Mouse (Mus musculus) heart, embryonic 15.5 days (tissue): ENCODE results near the gene Atxn2l. TPM values are rescaled to one million over a fixed set of nuclear protein-coding genes. Genes with fewer than 3 reads are reported as not detected.

ENCODE experiments used
- ATAC-seq: fragments of 200-750 bp; cut with Nextera tagmentation; replicated peaks from 2 replicates; pipeline ENCODE4 v1.8.0; 2017; ENCODE audit warnings: low read depth, moderate TSS enrichment; ENCODE audit not compliant: insufficient number of reproducible peaks, insufficient read depth, low FRiP score
- H3K27ac ChIP-seq: fragments of 300-500 bp; sonication (generic); 2 replicates; pipeline ENCODE4 v1.5.1; 2015; ENCODE audit warnings: mild to moderate bottlenecking, inconsistent platforms
- H3K27me3 ChIP-seq: fragments of 300-500 bp; sonication (generic); 2 replicates; pipeline ENCODE4 v1.6.1; 2015; ENCODE audit warnings: inconsistent platforms
- H3K36me3 ChIP-seq: fragments of 300-500 bp; sonication (generic); 2 replicates; pipeline ENCODE4 v1.6.1; 2015; ENCODE audit warnings: mild to moderate bottlenecking, inconsistent platforms
- H3K4me1 ChIP-seq: fragments of 300-500 bp; sonication (generic); replicated peaks from 2 replicates; pipeline ENCODE4 v1.6.1; 2015; ENCODE audit warnings: inconsistent platforms
- H3K4me2 ChIP-seq: fragments of 300-500 bp; sonication (generic); 2 replicates; pipeline ENCODE4 v1.6.1; 2015; ENCODE audit warnings: inconsistent platforms, mild to moderate bottlenecking, moderate library complexity
- H3K4me3 ChIP-seq: fragments of 300-500 bp; sonication (generic); 2 replicates; pipeline ENCODE4 v1.5.1; 2015; ENCODE audit warnings: mild to moderate bottlenecking, inconsistent platforms
- H3K9ac ChIP-seq: fragments of 300-500 bp; sonication (generic); 2 replicates; pipeline ENCODE4 v1.6.1; 2015; ENCODE audit warnings: mild to moderate bottlenecking, inconsistent platforms
- H3K9me3 ChIP-seq: fragments of 300-500 bp; sonication (generic); replicated peaks from 2 replicates; pipeline ENCODE4 v1.6.1; 2016; ENCODE audit warnings: inconsistent platforms
- WGBS: fragments of 180-500 bp; shearing (Covaris S2); methylation state at CpG from one replicate; pipeline ENCODE4 v1.1.7; 2015; ENCODE audit warnings: mixed read lengths; 5-methylcytosine and 5-hydroxymethylcytosine counted together
- polyA plus RNA-seq: library from polyadenylated mRNA; unstranded; fragments of >200 nt; fragmentation: Nextera tagmentation; extraction: Ambion mirVana; gene quantifications from 2 replicates; pipeline ENCODE4 v1.2.1, GENCODE M21; 2015

The Atxn2l gene
- polyA plus RNA-seq, 1 experiment from 2014 or later = 31.0 TPM

DNA sequence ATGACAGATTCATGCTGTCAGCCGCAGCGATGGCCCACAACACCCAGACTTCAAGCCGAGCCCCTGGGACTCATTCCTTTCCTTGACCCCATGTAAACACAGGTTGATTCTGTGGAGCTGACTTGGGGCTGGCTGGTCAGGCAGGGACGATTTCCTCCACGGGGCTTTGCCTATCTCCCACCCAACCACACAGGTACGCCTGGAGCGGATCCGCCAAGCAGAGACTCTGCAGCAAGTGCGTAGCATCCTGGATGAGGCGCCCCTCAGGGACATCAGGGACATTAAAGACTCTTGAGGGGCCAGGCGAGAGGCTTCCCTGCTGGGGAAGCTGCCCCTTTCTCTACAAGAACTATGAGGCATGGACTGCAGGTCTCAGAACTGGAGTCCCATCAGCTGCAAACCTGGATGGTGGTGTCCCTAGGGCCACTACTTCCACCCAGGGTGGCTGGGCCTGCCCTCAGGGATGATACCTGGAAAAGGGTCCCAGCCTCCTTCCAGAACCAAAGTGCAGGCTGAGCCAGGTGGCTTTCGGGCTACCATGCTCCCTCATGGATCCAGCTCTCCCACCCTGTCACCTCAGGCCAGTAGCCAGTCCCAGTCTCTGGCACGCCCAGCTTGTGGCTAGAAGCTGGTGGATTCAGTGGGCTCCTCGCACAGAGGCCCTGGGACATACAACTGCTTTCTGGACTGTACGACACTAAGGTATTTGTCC is 58.0 kb downstream of the Atxn2l start:
- Histone ChIP-seq H3K9me3 (no peaks in the 10 kb centered on the region), H3K4me3 (no peak overlapping the region), H3K4me1 (no peaks in the 10 kb centered on the region), H3K36me3 (peaks cover 35% of the 10 kb centered on the region), H3K4me2 (no peak overlapping the region), H3K27ac (no peak overlapping the region), H3K9ac (no peak overlapping the region), H3K27me3 (no peaks in the 10 kb centered on the region)
- 90% methylated on average over 15 of the region's 15 CpGs for WGBS
- no peak for ATAC-seq

DNA sequence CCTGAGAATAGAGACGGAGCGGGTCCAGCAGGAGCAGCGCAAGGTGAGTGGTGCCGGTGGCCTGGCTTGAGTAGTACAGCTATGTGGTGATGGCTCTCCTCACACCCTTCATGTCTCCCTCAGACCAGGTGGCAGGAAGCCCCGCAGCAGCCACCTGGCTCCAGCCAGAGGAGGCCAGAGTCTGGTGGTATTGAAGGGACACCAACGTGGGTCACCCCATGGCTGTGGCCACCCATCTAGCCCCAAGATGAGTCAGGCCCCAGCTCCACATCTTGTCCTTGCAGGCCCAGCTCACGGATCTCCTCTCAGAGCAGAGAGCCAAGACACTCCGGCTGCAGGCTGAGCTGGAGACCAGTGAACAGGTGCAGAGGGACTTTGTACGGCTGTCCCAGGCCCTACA is 58.7 kb downstream of the Atxn2l start:
- 92% methylated on average over 9 of the region's 9 CpGs for WGBS
- peaks cover 40% of the 10 kb centered on the region for H3K36me3 ChIP-seq
- no peak for ATAC-seq

DNA sequence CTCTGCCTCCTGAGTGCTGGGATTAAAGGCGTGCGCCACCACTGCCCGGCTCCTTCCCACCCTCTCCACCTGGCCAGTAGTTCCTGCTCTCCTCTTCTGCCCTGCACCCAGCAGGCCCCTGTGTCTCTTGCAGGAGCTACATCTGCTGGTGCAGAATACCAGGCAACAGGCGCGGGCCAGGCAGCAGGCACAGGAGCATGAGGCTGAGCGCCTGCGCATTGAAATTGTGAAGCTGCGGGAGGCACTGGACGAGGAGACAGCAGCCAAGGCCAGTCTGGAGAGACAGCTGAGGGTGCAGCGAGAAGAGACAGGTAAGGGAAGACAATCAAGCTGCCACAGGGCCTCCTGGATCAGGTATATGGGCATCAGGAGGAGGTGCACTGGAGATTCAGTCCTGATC is 59.2 kb downstream of the Atxn2l start:
- Histone ChIP-seq H3K27me3 (no peaks in the 10 kb centered on the region), H3K27ac (no peak overlapping the region), H3K4me2 (no peak overlapping the region), H3K4me1 (no peaks in the 10 kb centered on the region), H3K9ac (no peak overlapping the region), H3K36me3 (peaks cover 40% of the 10 kb centered on the region), H3K4me3 (no peak overlapping the region), H3K9me3 (no peaks in the 10 kb centered on the region)
- no peak for ATAC-seq
- WGBS = 91% methylated on average over 10 of the region's 10 CpGs

More for the DNA sequence above, 58.7 kb downstream of the Atxn2l start:
- Histone ChIP-seq H3K4me3 (no peak overlapping the region), H3K9me3 (no peaks in the 10 kb centered on the region), H3K4me1 (no peaks in the 10 kb centered on the region), H3K27ac (no peak overlapping the region), H3K27me3 (no peaks in the 10 kb centered on the region), H3K9ac (no peak overlapping the region), H3K4me2 (no peak overlapping the region)

Other genes with a start within 250 kb of the Atxn2l start
- 11.2 and 16.4 TPM in 2 replicates for gene Sbk1, start 230.8 kb downstream of the Atxn2l start, polyA plus RNA-seq
- 4.3 and 22.6 TPM in 2 replicates for gene Lat, start 133.9 kb downstream of the Atxn2l start, polyA plus RNA-seq
- gene Spns1, start 126.0 kb downstream of the Atxn2l start, polyA plus RNA-seq = 36.0 and 46.3 TPM in 2 replicates
- gene Nfatc2ip, start 106.7 kb downstream of the Atxn2l start, polyA plus RNA-seq = 1.4 and 2.6 TPM in 2 replicates
- gene Cd19, start 88.5 kb downstream of the Atxn2l start, polyA plus RNA-seq = 0.09 TPM in 1 of 2 replicates, not detected in the other
- gene Rabep2, start 74.7 kb downstream of the Atxn2l start, polyA plus RNA-seq = 16.3 and 22.8 TPM in 2 replicates
- 0.72 and 1.8 TPM in 2 replicates for gene Atp2a1, start 40.3 kb downstream of the Atxn2l start, polyA plus RNA-seq
- 37.1 and 45.2 TPM in 2 replicates for gene Sh2b1, start 28.0 kb downstream of the Atxn2l start, polyA plus RNA-seq
- gene Tufm, start 16.1 kb downstream of the Atxn2l start, polyA plus RNA-seq = 170 and 182 TPM in 2 replicates
- 114 and 119 TPM in 2 replicates for gene Eif3c, start 63.0 kb upstream of the Atxn2l start, polyA plus RNA-seq
- gene Apobr, start 81.5 kb upstream of the Atxn2l start, polyA plus RNA-seq = 0.34 and 0.81 TPM in 2 replicates
- gene Cln3, start 82.4 kb upstream of the Atxn2l start, polyA plus RNA-seq = 17.6 and 20.7 TPM in 2 replicates
- 0.13 and 0.23 TPM in 2 replicates for gene Il27, start 91.5 kb upstream of the Atxn2l start, polyA plus RNA-seq
- 14.2 and 19.8 TPM in 2 replicates for gene Nupr1, start 127.4 kb upstream of the Atxn2l start, polyA plus RNA-seq
- 21.0 and 33.5 TPM in 2 replicates for gene Sgf29, start 145.9 kb upstream of the Atxn2l start, polyA plus RNA-seq
- gene Sult1a1, start 173.0 kb upstream of the Atxn2l start, polyA plus RNA-seq = 13.0 and 14.2 TPM in 2 replicates
- 87.6 and 98.0 TPM in 2 replicates for gene Bola2, start 192.0 kb upstream of the Atxn2l start, polyA plus RNA-seq
- gene Slx1b, start 192.3 kb upstream of the Atxn2l start, polyA plus RNA-seq = 6.7 and 7.7 TPM in 2 replicates
- gene Coro1a, start 204.3 kb upstream of the Atxn2l start, polyA plus RNA-seq = 13.5 and 71.8 TPM in 2 replicates